Mouse (Mus musculus) megakaryocyte, embryonic 14.5 days (primary cell): ENCODE data around the gene Wnt7b.

ENCODE experiments used
- FLI1 ChIP-seq: IDR thresholded peaks from 2 replicates; pipeline ENCODE4 v1.6.1; 2012; ENCODE audit warnings: low read length, inconsistent platforms, mixed read lengths
- GATA1 ChIP-seq: IDR thresholded peaks from 3 replicates; pipeline ENCODE4 v1.6.1; 2012; ENCODE audit warnings: mixed read lengths, low read length, inconsistent platforms, borderline replicate concordance

DNA sequence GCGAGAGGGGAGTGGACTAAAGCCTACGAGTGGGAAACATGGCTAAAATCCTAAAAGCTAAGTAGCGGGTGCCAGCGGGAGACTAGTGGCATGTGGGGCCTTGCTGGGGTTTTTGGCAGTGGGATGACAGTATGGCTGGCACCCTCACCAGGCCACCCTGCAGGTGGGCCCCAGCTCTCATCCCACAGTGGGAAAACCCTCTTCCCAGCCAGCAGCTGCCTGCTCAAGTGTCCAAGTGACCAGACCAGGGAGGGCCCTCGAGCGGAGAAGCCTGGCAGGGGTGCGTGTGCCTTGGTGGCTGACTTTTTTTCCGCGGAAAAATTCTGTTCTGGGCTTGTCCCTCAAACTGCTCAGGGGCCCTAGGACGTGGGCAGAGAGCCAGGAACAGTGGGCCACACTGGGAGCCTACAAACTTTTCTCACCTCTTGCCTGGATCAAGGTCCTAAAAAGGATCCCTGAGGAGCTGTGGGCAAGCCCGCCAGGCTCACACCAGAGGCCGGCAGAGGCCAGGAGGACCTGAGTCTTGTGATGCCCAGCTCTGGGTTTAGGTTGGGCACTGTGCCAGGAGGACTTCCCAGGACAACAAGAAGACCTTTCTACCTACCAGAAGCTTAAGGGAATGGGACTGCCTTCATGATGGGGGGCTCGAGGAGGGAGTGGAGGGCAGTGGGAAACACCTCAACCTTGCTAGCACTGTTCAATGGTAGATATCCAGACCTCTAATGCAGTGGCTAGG lies 18.1 kb downstream of the Wnt7b start:
- no peak for TF ChIP-seq GATA1
- TF ChIP-seq FLI1, result no peak
